Mouse (Mus musculus) stomach, postnatal 0 days (tissue): ENCODE data around the gene Mmp27. TPM values are rescaled to one million over a fixed set of nuclear protein-coding genes. Genes with fewer than 3 reads are reported as not detected.

Source experiments
- ATAC-seq: fragments of 200-750 bp; cut with Nextera tagmentation; 2 replicates; pipeline ENCODE4 v1.8.0; 2017; ENCODE audit not compliant: low FRiP score, low TSS enrichment
- DNase-seq: peaks from one replicate; pipeline ENCODE4 v3.0.0-alpha.2; 2016; ENCODE audit warnings: low spot score
- H3K27ac ChIP-seq: fragments of 300-500 bp; sonication (generic); replicated peaks from 2 replicates; pipeline ENCODE4 v1.5.1; 2014; ENCODE audit warnings: mild to moderate bottlenecking, control low read depth
- H3K27me3 ChIP-seq: fragments of 300-500 bp; sonication (generic); 2 replicates; pipeline ENCODE4 v1.6.1; 2014; ENCODE audit warnings: low read length; ENCODE audit not compliant: control insufficient read depth, insufficient read depth
- H3K36me3 ChIP-seq: fragments of 300-500 bp; sonication (generic); 2 replicates; pipeline ENCODE4 v1.6.1; 2014; ENCODE audit warnings: low read length, mixed read lengths; ENCODE audit not compliant: control insufficient read depth, insufficient read depth
- H3K4me1 ChIP-seq: fragments of 300-500 bp; sonication (generic); replicated peaks from 2 replicates; pipeline ENCODE4 v1.6.1; 2014; ENCODE audit warnings: antibody characterized with exemption; ENCODE audit not compliant: control insufficient read depth, insufficient read depth
- H3K4me2 ChIP-seq: fragments of 300-500 bp; sonication (generic); replicated peaks from 2 replicates; pipeline ENCODE4 v1.6.1; 2014; ENCODE audit warnings: low read depth, mild to moderate bottlenecking, control low read depth, moderate library complexity
- H3K4me3 ChIP-seq: fragments of 300-500 bp; sonication (generic); 2 replicates; pipeline ENCODE4 v1.5.1; 2014; ENCODE audit warnings: low read depth, low read length, control low read depth
- H3K9ac ChIP-seq: fragments of 300-500 bp; sonication (generic); 2 replicates; pipeline ENCODE4 v1.6.1; 2014; ENCODE audit warnings: mild to moderate bottlenecking, low read length, control low read depth, mixed read lengths
- H3K9me3 ChIP-seq: fragments of 300-500 bp; sonication (generic); 2 replicates; pipeline ENCODE4 v1.6.1; 2016; ENCODE audit warnings: low read length; ENCODE audit not compliant: control insufficient read depth
- CTCF ChIP-seq: IDR thresholded peaks from 2 replicates; pipeline ENCODE4 v1.5.1; 2016; ENCODE audit warnings: antibody characterized with exemption, low read depth, mild to moderate bottlenecking, moderate library complexity
- EP300 ChIP-seq: optimal IDR thresholded peaks from 2 replicates; pipeline ENCODE3; 2016; ENCODE audit warnings: antibody characterized with exemption
- WGBS: fragments of 180-500 bp; shearing (Covaris S2); extraction: QIAGEN DNeasy Blood & Tissue Kit; methylation state at CpG from one replicate; pipeline ENCODE4 v1.1.7; 2014; 5-methylcytosine and 5-hydroxymethylcytosine counted together
- polyA plus RNA-seq: library from polyadenylated mRNA; unstranded; fragments of >200 nt; fragmentation: Nextera tagmentation; extraction: Ambion mirVana; gene quantifications from 2 replicates; pipeline ENCODE4 v1.2.1, GENCODE M21; 2015

Mmp27 gene
- polyA plus RNA-seq, 1 experiment from 2014 or later, result not detected

DNA sequence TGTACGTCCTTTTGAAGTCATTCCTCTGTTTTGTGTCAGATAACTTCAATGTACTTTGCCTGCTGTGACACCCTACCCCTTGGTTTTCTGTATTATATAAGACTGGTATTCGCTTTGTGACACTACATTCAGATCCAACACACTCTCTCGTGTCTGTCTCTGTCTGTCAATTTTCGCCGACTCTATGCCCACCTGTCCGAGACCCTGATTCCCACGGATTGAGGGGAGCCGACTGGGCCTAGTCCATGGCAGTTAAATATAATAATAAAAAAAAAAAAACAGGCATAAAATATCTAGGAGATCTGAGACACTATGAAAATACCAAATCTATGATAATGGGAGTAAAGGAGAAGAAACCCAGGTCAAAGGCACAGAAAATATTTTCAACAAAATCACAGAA, 18.9 kb downstream of the Mmp27 start:
- no peak overlapping the region for H3K4me2 ChIP-seq
- TF ChIP-seq EP300 (no peak), CTCF (no peak)
- no peak for ATAC-seq
- no peak overlapping the region for H3K4me3 ChIP-seq
- 68% methylated on average over 8 of the region's 8 CpGs for WGBS
- H3K27me3 ChIP-seq, result no peaks in the 10 kb centered on the region
- no peaks in the 10 kb centered on the region for H3K9me3 ChIP-seq
- H3K36me3 ChIP-seq, result no peaks in the 10 kb centered on the region
- no peak overlapping the region for H3K27ac ChIP-seq
- H3K9ac ChIP-seq, result no peak overlapping the region
- no peak for DNase-seq
- H3K4me1 ChIP-seq, result no peaks in the 10 kb centered on the region

DNA sequence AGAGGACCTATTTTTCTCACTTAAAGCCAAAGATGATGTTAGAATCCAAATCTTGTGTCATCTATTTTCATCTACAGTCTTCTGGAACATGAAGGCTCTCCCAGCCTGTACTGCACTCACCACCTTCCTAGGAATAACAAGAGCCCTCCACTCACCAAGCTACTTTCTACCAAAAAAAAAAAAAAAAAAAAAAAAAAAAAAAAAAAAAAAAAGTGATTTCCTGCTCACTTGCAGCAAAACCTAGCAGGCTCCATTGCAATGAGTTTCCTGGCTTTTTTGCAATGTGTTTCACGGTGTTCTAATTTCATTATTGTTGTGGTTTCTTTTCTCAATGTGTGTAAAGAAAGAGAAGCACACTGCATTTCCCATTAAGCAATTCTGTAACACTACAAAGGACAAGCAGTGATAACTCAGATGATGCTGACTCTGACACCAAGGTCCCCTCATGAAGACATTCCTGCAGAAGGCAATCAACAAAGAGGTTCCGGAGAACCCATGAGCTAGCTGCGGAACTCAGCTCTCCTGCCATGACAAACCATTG, 22.1 kb downstream of the Mmp27 start:
- Histone ChIP-seq H3K9ac (no peak overlapping the region), H3K4me2 (no peak overlapping the region), H3K27ac (no peak overlapping the region), H3K4me3 (no peak overlapping the region), H3K27me3 (no peaks in the 10 kb centered on the region), H3K4me1 (no peaks in the 10 kb centered on the region), H3K36me3 (no peaks in the 10 kb centered on the region), H3K9me3 (no peaks in the 10 kb centered on the region)
- no peak for TF ChIP-seq EP300
- no peak for TF ChIP-seq CTCF
- 92% methylated on average over 3 of the region's 3 CpGs for WGBS
- no peak for ATAC-seq
- no peak for DNase-seq

DNA sequence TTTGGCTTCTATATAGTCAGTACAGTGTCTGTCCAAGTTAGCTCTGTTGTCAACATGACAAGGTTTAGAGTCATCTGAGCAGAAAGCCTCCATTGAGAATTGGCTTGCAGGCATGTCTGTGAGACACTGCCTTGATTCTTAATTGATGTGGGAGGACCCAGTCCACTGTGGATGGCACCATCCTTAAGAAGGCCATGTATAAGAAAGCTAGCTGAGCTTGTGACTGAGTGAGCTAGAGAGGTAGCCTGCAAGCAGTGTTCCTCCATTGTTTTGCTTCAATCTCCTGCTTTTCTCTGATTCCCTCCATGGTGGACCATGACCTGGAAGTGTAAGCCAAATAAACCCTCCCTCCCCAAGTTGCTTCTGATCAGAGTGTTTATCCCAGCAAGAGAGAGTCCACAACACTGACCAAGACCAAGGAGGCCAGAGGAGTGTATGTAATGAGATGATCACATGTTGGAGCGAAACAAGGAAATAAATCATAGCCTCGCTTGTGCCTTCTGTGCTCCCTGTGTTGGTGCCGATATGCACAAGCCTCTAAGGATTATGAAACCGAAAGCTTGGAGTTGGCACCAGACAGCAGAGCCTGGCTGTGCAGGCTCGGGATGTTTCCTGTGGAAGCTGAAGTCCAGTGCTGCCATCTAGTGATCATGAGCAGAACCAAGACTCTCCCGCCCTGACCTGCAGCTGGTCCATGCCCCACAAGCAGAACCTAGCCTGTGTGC, 23.8 kb downstream of the Mmp27 start:
- H3K4me1 ChIP-seq, result no peaks in the 10 kb centered on the region
- H3K27ac ChIP-seq, result peak overlapping the region; percentile 31
- TF ChIP-seq EP300 (no peak), CTCF (peak; percentile 98)
- peak overlapping the region; percentile 42 for H3K4me2 ChIP-seq
- peak overlapping the region; percentile 31 for H3K4me3 ChIP-seq
- H3K27me3 ChIP-seq, result no peaks in the 10 kb centered on the region
- H3K36me3 ChIP-seq, result no peaks in the 10 kb centered on the region
- no peaks in the 10 kb centered on the region for H3K9me3 ChIP-seq
- 1% methylated on average over 6 of the region's 6 CpGs for whole genome bisulfite sequencing
- ATAC-seq (peak; percentile 99), DNase-seq (peak; percentile 83)
- H3K9ac ChIP-seq, result peak overlapping the region; percentile 28; the same call in 1 of the 2 replicates

DNA sequence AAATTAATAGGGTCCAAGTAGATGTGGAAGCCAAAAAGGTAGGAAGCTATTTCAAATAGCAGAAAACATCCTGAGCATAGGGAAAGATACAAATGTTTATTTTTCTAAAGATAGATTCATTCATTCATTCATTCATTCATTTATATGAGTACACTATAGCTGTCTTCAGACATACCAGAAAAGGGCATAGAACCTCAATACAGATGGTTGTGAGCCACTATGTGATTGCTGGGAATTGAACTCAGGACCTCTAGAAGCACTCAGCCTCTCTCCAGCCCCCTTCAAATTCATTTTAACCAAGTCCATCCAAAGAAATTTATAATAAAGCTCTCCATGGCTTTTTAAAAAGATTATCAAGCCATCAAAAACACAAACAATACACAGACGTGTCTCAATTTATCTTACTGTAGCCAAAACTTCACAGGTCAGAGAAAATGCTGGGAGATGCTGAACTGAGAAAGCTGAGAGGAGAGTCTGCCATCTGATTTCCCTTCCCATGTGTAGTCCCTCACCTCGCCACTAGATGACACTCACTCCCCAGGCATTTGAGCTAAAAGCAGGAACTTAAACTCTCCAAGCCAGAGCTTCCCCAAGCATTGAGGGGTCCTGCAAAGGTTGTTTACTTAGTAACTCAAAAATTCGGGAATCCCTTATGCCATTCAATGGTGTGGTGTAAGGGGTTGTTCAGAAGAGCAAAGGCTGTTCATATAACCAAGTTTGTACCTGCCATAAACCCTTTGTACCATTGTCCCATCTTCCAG, 32.0 kb downstream of the Mmp27 start:
- Histone ChIP-seq H3K27me3 (no peaks in the 10 kb centered on the region), H3K4me3 (no peak overlapping the region), H3K4me2 (no peak overlapping the region), H3K9me3 (no peaks in the 10 kb centered on the region), H3K4me1 (no peaks in the 10 kb centered on the region), H3K27ac (no peak overlapping the region), H3K9ac (no peak overlapping the region), H3K36me3 (no peaks in the 10 kb centered on the region)
- ATAC-seq, result no peak
- 1% methylated on average over 3 of the region's 3 CpGs for WGBS
- TF ChIP-seq CTCF, result peak; percentile 96
- TF ChIP-seq EP300, result no peak
- peak; percentile 70 for DNase-seq

DNA sequence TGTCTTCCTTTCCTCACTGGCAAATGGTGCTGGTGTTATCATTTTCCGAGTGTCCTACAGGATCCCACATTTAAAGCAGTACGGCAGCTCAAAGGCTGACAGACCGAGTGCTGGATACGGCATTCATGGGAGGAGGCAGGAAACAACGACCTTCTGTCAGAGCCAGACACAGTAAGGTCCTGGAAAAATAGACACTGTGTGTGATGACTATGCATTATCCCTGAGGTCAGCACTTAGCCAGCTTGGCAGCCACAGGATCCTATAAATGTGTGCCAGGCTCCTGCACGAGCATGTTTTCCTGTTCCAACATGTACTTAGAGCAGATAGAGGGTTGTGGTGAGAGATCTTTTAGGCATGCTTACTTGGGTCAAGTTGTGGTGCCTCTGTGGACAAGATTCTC, 32.8 kb downstream of the Mmp27 start:
- H3K27ac ChIP-seq, result no peak overlapping the region
- TF ChIP-seq EP300 (no peak), CTCF (no peak)
- no peaks in the 10 kb centered on the region for H3K4me1 ChIP-seq
- 54% methylated on average over 6 of the region's 6 CpGs for WGBS
- ATAC-seq (no peak), DNase-seq (no peak)
- H3K27me3 ChIP-seq, result no peaks in the 10 kb centered on the region
- no peaks in the 10 kb centered on the region for H3K9me3 ChIP-seq
- no peak overlapping the region for H3K9ac ChIP-seq
- H3K4me2 ChIP-seq, result no peak overlapping the region
- no peaks in the 10 kb centered on the region for H3K36me3 ChIP-seq
- no peak overlapping the region for H3K4me3 ChIP-seq

DNA sequence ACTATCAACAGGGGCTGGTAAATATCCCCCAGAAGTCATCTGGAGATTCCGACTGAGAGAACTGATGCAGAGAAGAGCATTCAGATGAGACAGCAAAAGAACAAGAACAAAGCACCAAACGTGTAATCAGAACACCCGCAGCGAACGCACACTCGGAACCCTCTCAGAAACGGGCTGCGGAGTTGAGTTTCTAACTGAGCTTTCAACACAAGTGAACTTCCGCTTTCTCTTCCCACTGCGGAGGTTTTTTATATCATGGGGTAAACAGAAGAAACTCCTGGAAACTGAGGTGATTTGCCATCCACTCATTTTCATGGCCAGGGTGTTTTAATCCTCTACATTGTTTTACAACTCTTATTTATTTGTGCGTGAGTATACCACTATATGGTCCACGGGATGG, 34.4 kb downstream of the Mmp27 start:
- Histone ChIP-seq H3K4me1 (no peaks in the 10 kb centered on the region), H3K27me3 (no peaks in the 10 kb centered on the region), H3K4me2 (no peak overlapping the region), H3K4me3 (no peak overlapping the region), H3K36me3 (no peaks in the 10 kb centered on the region), H3K9ac (no peak overlapping the region), H3K9me3 (no peaks in the 10 kb centered on the region), H3K27ac (no peak overlapping the region)
- 91% methylated on average over 12 of the region's 12 CpGs for WGBS
- TF ChIP-seq EP300 (no peak), CTCF (no peak)
- ATAC-seq, result no peak
- DNase-seq, result no peak
